Mouse (Mus musculus) heart, postnatal 0 days (tissue): ENCODE data around the gene Ms4a4d.

Experiments
- CTCF ChIP-seq: IDR thresholded peaks from 2 replicates; pipeline ENCODE4 v1.5.1; 2016; ENCODE audit warnings: antibody characterized with exemption, control low read depth, low read depth
- EP300 ChIP-seq: IDR thresholded peaks from 2 replicates; pipeline ENCODE4 v1.6.1; 2016; ENCODE audit warnings: antibody characterized with exemption, low read depth

DNA sequence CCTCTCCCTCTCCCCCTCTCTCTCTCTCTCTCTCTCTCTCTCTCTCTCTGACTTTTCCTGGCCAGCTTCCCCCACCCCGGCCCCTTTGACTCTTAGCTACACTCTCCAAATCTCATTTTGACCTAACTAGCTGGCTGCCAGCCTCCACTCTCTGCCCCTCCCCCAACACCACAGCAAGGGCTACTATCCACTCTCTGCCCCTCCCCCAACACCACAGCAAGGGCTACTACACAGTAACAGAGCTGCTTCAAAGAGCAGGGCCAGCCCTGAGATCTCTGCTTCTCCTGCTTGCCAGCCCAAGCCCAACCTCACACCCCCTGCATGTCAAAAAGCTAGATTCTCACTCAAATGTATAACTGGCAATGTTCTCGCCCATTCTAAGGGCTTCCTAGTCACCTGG, 735 bp downstream of the Ms4a4d start:
- TF ChIP-seq CTCF (no peak), EP300 (no peak)
